Mouse (Mus musculus): ENCODE data around the gene Taf3.
A peak's percentile ranks its signal among the peaks of the same experiment; 100 is the strongest.

Taf3 gene

DNA sequence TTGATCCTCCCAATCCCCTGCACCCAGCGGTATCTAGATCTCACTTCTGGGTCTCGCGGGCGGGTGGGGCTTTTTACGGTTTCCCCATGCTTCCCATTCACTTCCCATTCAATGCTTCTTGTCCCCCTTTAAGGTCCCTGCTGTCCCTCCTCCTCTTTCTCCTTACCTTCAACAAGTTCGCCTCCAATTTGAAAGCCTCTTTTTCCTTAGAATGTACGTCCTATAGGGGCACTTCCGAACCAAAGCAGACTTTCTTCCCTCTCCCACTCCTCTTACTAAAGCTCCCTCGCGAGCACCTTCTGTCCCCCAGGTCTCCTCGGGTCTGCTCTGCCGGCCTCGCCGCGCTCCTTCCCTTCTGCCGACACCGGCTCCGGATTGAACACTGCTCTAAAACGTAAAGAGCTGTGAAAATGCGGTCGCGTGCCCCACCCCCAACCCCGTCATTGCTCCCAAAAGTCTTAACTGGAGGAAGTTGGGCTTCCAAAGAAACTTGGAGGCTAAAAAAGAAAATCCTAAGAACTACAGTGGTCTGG lies 158.7 kb downstream of the Taf3 start, which contains the start of gene Gata3:
Gene Gata3 (minus strand): TSS at position 384 of the 533 bp plus-strand sequence.
- no peak for DNase-seq (ENCODE audit: low spot score)

DNA sequence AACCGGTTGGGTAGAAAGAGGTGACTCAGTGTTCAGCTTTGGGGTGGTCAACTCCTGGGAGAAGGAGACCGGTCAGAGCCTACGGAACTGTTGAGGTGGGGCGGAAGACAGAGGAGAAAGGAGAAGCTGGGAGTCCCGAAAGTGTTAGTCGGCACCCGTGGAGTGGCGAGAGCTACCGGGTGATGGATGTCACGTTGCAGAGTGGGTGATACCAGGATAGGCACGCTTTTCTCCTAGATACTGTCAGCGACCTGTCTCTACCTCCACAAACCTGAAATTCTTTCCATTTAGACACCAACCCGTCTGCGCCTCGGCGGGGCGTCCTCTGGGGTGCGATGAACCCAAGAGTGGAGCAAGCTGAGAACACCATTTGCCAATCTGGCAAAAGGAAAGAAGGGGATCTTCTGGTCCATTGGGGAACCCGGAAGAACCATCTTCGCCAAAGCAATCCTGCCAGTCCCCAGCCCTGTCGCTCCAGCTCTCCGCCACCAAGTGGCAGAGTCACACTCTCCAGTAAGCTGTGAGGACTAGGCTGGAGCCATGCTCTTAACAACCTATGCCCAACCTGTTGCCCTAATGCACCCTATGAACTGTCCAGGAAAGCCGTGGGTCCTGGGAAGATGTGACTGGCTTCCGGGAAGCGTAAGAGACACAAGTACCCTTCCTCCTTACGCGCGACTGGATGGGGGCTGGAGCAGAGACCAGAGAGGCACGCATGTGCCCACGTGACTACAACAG lies 159.3 kb downstream of the Taf3 start, which contains the start of gene 9230102O04Rik:
Gene 9230102O04Rik (minus strand): TSS at position 628 of the 738 bp plus-strand sequence.
- no peak for DNase-seq (ENCODE audit: low spot score)

DNA sequence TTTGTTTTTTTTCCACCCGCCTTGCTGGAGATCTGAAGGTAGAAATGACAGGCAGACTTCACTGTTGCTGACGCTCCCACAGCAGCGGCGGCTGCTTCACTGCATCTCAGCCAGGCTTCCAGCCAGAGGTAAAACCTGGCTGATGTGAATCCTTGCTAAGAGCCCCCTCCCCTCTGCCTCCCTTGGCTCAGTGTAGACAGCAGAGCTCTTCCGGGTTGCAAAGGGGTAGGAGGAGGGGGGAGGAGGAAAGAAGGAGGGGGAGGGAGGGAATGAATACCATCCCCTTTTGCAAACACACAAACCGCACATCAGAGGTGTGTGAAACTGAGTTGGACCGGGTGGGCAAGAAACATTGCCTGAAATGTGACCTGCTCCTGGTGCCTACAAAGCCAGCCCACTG lies 160.8 kb downstream of the Taf3 start:
- DNase-seq (ENCODE audit: low spot score), result no peak

DNA sequence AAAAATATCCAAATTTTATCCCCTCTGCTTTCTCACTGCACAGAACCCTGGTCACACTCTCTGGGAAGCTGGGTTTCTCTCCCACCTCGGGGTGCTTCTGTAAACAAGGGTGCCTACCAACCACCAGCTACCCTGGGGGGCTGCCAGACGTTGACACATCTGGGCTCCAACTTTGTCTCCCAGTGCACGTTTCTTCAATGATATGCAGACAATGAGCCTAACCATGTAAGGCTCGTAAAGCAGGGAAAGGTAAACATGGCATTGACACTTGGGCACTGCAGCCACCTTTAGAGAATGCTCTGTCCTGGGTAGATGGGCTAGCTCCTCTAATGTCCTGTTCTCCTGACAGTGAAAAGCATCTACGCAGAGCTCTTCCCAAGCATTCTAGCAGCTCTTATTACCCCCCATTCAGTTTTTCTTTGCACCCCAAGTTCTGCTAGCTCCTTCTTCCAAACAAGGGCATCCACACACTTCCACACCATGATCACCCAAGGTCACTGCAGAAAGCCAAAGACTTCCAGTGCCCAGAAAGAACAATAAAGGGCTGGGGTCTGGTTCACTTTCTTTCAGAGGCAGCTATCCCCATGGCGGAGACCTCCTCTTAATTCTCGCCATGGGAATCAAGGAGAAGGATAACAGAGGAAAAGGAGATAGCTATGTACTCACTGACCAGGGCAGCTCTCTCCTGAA lies 161.3 kb downstream of the Taf3 start:
- DNase-seq (ENCODE audit: low spot score), result no peak

DNA sequence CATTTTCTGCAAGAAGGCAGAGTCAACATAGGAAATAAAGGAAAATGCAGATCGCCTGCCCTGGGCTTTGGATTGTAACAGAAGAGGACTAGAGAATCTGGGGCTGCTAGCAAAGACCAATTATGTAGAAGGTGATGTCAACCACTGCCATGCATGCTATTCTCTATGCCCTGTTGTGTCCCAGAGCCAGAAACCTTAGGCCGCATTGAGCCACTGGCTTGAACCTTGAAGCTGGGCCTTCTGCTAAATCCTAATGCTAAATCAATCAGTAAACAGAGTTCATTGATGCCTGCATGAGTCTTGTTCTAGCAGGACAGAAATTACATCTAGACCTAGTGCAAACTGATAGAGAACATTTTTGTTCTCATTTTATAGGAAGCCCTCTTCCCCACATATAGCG lies 162.4 kb downstream of the Taf3 start:
- DNase-seq (ENCODE audit: low spot score), result no peak

DNA sequence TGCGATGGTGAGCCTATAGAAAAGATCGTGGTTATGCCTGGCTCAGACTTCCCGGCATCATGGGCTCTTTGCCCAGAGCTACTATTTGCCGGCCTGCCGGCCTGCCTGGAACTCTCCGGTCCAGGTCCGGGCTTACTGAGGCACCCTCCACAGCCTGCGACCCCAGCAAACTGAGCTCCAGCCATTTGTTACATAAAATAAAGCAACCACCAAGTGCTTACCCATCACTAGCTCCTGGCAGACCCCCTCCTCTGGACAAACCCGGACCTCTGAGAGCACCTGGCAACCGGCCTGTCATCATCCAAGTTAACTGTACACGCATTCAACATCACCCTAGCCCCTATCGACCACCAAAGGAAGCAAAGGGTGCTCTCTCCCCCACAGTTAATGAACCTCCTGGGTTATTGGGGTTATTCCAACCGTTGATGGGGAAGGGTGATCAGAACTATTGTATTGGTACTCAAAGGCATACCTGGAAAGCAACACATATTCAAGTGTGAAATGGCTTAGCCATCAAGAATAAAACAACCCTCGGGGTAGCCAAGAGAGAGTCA lies 163.1 kb downstream of the Taf3 start:
- no peak for DNase-seq (ENCODE audit: low spot score)

DNA sequence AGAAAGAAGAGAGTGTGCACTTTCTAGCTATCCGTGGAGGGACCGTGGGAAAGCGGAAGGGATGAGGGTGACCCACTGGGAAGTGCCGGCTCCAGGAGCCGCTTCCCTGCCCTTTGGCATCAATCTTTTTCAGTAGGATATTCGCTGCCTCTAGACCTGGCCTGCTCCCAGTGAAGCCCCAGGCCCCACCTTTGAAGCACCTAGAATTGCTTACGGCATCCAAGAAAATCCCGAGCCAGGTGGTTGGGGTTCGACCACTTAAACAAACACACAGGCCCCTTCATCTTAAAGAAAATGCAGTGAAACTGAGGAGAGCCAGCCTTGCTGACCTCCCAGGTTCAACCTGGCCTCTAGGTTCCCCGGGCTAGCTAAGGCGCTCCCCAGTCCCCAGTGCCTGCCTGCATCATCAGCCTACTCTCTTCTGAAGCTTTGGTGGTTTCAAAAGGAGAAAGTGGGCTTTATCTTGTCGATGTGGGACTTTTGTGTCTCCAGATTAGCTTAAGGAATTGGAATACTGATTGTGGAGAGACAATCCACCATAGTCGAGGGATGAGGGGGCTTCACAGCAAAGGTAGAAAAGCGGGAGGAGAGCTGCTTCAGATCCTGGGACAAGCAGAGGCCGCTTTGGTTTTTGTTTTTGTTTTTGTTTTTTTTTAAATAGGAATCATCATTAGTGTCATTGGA lies 163.7 kb downstream of the Taf3 start:
- no peak for DNase-seq (ENCODE audit: low spot score)

DNA sequence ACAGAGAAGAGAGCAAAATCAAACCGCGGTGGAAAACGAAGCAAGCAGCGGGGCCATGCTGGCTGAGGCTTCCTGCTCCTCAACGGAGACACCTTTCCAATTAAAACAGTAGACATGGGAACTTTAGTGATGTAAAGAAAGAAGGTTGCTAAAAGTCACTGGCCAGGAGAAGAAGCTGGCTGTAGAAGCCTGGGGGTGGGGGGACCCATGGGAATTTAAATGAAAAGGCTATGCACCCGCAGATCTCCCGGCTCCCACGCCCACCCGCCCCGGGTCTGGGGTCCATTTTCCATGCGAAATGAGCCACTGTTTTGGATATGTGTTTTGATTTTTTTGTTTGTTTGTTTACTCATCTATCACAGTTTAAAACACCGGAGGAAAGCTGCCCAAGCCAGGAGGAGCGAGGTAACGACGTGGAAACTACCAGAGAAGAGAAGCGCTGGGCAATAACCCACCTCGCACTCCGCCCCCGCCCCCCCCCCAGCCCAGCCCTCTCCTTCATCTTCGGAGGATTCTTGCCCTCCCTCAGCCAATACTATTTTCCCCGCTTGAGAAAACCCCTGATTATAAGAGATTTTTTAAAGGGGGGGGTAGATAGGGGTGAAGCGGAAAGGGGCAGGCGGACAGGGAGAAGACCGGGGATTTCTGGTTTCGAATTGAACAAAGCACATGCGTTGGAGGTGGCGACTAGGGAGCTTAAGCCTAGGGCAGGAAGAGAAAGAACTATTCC lies 164.4 kb downstream of the Taf3 start:
- DNase-seq (ENCODE audit: low spot score), result no peak

DNA sequence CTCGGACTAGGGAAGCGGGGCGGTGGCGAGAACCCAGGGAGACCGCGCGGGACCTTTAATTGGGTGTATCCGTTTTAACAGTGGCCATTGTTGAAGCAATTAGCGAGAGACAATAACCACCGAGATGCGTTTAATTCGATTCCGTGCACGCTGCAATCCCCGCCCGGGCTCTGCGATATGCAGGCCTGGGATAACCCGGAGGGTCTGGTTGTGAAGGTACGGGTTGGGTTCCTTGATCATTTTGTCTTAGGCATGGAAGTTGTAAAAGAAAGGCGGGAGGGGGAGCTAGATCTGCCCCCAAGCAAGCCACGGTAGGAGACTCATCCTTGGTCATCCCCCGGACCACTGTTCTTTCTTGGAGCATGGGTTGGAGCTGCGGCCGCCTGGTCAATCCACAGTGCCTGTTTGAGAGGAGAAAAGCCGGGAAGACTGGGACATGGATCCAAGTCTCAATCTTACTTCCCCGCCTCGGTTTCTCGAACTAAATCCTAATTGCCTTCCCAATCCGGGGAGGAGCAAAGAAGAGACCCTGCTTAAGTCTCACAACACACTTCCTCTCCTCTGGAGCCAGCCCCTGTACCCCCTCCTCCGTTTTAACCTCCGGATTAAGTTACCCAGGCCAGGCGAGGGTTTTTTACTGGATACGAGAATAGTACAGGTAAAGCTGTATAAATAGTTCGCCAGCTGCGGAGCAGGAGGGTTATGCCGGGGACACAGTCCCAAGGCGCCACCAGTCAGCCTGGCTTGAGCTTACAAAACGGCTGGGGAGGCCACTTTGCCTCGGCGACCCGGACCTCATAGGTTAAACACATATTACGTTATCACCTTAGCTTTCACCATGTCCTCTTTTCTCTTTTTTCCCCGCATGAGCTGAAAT lies 165.2 kb downstream of the Taf3 start:
- no peak for DNase-seq (ENCODE audit: low spot score)

DNA sequence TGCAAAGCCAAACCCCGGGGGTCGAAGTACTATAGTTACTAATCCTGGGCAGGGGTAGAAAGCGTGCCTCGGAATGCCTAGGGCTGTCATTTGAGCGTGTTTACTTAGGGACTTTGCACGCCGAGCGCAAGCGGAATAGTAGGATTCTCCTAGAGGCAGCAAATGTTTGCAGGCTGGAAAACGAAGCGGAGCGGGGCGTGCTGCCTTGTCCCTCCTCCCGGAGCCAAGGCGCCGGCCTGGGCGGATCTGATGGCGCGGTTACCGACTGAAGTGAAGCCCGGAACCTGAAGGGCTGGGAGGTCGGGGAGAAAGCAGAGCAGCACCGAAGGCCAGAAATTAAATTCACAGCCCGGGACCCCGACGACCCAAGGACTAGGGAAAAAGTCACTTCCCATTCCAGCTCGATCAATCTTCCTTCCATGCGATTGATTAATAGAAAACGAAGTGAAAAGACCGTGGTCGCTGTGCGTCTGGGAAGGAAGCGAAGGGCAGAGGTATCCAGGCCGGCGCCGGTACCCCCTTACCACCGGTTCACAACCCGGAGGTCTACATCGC lies 165.9 kb downstream of the Taf3 start:
- DNase-seq (ENCODE audit: low spot score), result no peak

DNA sequence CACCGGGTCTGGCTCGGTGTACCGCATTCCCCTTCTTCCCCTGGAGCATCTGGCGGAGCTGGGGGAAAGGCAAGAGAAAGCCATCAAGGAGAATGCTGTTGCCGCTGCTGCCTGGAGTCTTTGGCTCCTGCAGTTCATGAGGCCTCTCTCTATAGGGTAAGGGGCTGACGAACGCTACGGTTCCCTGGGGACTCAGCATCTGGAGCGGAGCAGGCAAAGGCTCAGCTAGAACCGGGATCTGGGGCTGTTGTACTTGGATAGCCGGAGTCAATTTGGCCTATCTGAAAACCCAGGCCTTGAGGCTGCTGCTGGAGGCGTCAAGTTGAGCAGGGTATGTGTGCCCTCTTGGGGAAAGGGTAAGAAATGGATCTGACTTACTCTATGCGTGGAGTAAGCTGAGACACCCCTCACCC lies 166.8 kb downstream of the Taf3 start:
- no peak for DNase-seq (ENCODE audit: low spot score)

DNA sequence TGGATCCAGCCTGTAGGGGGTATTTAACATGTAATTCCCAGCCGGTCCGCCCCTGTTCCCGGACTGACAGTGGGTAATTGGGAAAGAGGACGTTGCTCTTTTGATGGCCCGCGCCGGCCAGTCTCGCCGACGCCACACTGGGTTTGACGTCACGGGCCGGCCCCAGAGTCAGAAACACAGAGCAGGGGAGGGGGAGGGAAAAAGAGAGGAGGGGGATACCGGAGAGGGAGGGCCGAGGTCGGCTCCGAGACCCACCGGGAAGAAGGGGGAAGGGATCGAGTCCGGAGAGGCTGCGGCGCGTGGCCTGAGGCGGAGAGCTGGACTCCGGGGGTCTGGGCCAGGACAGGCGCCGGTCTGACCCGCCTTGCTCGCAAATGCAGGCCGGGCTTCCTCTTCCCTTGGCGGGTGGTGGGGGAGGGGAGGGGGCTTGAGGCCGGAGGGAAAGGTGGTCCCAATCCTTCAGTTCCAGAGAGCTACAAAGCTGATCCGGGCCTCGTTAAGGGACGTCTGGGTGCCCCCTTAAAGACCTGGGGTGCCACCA lies 167.3 kb downstream of the Taf3 start, which contains the start of gene 4930412O13Rik:
Gene 4930412O13Rik (plus strand): TSS at position 202 of the 541 bp plus-strand sequence.
- DNase-seq (ENCODE audit: low spot score), result no peak

DNA sequence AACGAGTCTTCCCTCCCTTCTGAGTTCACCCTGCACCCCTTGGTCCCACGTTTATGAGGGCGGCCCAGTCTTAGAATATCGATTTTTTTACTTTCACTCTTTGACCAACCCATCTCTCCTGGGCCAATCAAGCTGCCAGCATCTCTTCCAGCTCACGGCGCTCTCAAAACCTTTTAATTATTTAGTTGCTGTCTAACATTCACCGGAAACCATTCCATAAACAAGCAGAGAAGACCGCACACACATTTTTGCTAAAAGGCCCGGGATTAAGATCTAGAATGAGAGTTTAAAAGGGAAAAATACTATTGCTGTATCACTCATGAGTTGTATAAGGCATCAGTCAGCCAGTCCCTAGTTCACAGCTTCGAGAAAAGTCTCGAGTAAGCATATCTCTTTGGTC lies 168.1 kb downstream of the Taf3 start:
- no peak for DNase-seq (ENCODE audit: low spot score)

DNA sequence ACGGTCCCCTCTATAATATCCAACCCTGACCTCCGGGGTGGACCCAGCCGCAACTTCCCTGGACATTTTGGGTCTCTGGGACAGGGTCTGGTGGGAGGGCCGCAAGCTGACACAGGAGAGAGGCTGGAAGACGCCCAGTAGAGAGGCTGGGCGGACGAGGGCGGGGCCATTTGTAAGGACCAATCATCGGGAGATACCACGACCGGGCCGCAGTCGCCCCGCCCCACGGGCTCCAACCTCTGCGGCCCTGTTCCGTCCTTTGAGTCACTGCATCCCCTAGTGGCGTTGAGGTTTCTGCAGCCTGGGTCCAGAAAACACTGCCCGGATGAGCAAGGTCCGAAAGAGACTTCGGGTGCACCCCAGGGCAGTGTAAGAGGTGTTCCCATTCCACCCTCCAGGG lies 168.9 kb downstream of the Taf3 start:
- DNase-seq (ENCODE audit: low spot score), result peak; percentile 74

DNA sequence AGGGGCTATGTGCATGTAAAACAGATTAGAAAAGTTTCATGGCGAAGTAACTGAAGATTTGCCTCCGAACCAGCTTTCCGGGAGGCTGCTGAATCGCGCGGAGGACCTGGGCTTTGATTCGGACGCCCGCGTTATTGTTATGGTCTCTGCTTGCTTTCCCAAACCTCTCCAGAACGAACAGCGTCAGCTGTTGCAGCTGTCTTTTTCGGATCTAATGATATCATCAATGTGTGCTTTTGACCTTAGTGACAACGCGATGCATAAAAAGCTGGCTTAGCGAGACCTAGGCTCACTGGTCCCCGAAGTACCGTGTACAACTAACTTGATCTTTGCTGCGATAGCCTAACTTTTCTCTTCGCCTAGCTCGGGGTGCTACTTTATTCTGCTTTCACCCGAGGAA lies 169.3 kb downstream of the Taf3 start:
- peak; percentile 10 for DNase-seq (ENCODE audit: low spot score)

DNA sequence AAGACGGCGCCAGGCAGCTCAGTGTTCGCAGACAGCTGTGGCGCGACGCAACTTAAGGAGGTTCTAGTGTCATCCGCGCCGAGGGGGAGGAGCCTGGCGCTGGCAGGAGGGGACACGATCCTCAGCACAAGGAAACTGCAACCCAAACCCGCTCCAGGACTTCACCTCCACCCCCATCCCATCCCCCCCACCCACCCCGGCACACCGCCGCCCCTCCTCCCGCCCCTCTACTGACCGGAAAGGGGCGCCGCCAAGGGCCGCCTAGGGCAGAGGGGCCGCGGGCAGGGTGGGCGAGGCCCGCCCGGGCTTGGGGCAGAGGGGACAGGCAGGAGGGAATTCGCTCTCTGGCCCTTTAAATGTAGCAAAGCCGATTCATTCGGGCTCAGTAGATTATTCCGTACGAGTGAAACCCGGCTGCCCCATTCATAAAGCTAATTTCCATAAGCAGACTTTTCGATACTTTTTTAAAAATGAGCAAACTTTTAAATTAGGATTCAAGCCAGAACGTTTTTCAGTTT lies 169.8 kb downstream of the Taf3 start:
- DNase-seq (ENCODE audit: low spot score), result no peak

DNA sequence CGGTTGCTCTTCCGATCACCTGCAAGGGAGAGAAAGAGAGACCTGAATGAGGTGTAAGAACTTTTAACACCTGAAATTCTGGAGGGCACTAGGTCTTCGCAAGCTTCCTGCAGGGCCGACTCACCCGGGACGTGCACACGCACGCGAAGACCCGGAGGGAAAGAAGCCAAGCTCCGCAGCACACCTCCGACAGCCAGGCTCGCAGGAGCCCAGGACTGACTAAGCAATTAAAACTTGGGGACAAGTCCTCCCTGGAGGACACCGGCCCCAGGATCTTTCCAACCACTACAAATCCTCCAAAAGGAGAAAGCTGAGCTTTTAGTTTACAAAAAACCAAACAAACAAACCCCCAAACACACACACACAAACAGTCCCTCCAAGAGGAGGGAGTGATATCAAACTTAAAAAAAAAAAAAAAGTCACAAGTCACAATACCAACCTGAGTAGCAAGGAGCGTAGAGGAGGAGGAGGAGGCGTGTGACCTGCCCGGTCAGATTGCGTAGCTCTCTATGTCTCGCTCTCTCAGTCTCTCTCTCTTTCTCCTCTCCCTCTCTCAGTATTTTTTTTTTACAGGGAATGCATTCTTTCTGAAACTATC lies 170.3 kb downstream of the Taf3 start:
- DNase-seq (ENCODE audit: low spot score), result no peak

DNA sequence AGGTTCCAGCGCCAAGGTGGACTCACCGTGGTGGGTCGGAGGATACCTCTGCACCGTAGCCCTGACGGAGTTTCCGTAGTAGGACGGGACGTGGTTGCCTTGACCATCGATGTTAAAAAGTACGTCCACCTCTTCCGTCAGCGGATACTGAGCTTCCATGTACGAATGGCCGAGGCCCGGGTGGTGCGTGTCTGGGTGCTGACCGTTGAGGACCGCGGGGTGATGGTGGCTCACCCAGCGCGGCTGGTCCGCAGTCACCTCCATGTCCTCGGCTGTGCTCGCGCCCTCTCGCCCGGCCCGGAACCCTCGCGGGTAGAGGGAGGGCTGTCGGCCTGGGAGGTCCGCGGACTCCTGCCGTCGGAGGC lies 171.1 kb downstream of the Taf3 start:
- DNase-seq (ENCODE audit: low spot score), result no peak

DNA sequence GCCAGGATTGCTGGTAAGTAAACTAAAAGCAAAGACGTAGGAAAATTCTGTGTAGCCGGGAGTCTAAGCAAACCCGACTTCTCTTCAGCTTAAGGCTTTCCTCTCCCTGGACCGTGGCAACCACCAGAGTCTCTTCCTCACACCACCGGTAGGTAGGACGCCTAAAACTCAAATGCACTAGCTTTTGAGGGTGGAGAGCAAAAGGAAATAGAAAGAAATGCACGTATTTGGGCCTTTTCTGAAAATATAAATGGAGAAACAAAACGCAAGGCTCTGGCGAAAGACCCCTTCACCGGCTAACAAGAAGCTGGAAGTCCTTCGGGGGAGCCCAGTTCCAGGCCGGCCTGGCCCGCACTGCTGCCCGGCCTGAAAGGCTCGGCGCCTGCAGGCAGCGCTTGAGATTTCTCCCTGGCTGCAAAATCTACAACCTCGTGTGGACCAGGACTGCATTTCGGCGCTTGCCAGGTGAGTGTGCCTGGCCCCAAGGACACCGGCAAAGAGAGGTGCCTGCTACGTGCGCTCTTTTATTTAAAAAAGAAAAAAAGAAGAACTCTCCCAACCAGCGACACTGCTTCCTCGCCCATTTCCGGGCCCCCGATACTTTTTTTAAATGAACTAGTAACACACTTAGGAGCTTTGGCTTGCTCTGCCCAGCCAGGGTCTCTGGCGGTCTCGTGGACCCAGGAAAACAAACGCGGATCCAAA lies 171.6 kb downstream of the Taf3 start:
- no peak for DNase-seq (ENCODE audit: low spot score)
